Comparison of ENCODE assay signal across 8 mouse cellular contexts in the genomic region with DNA sequence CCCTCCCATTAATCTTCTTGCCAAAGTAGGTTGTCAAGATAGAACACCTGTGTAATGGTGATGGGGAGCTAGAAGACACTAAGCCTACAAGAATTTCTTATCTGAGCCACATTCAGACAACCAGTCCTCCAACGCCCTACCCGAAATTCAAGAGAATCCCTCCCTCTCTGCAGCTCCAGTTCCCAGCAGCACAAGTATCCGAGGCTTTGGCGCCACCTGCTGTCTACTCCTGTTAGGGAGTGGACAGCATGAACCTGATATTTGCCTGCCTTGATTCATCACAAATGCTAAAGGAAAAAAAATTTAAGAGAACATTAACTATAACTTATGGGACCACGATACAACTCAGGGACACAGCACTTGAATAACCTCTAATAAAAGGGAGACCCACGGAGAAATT.
A peak's percentile ranks its signal among the peaks of the same experiment; 100 is the strongest.
DNase-seq lines count a peak whose midpoint lies in the region; ATAC-seq and TF ChIP-seq lines count a peak whose summit lies in the region.

No protein-coding gene starts in this region.

- H3K4me3 ChIP-seq in gastrocnemius, adult 2 months, result no peak overlapping the region
- H3K4me3 ChIP-seq in kidney, embryonic 14.5 days (ENCODE audit: low read length), result no peak overlapping the region
- no peak overlapping the region for H3K4me3 ChIP-seq in limb, embryonic 13.5 days
- no peak overlapping the region for H3K4me3 ChIP-seq in neural tube, embryonic 15.5 days (replicated peaks)

- H3K9me3 ChIP-seq in kidney, embryonic 14.5 days (ENCODE audit: control insufficient read depth, low read length), result no peaks in the 10 kb centered on the region
- H3K9me3 ChIP-seq in limb, embryonic 13.5 days, result no peaks in the 10 kb centered on the region
- no peaks in the 10 kb centered on the region for H3K9me3 ChIP-seq in neural tube, embryonic 15.5 days (replicated peaks)

- 0 out of 2 replicates have a peak, but pooled peaks have one; percentile 39 for ATAC-seq in kidney, embryonic 14.5 days (ENCODE audit: low FRiP score, low TSS enrichment)
- peak; percentile 19; the same call in 1 of the 2 replicates for ATAC-seq in limb, embryonic 13.5 days (ENCODE audit: low FRiP score, low read depth)
- ATAC-seq in neural tube, embryonic 15.5 days (ENCODE audit: low FRiP score), result peak; percentile 63; the same call in 1 of the 2 replicates

- 2% methylated on average over 6 of the region's 6 CpGs for WGBS in kidney, embryonic 14.5 days
- WGBS in limb, embryonic 13.5 days, result 3% methylated on average over 6 of the region's 6 CpGs
- 5% methylated on average over 6 of the region's 6 CpGs for WGBS in neural tube, embryonic 15.5 days

- H3K27me3 ChIP-seq in kidney, embryonic 14.5 days (ENCODE audit: control insufficient read depth, insufficient read depth, low read length), result no peaks in the 10 kb centered on the region
- H3K27me3 ChIP-seq in limb, embryonic 13.5 days, result 0 out of 2 replicates have a peak, but pooled peaks cover 6% of the 10 kb centered on the region
- 0 out of 2 replicates have a peak, but pooled peaks cover 16% of the 10 kb centered on the region for H3K27me3 ChIP-seq in neural tube, embryonic 15.5 days (replicated peaks)

- TF ChIP-seq CTCF in gastrocnemius, adult 2 months (IDR thresholded peaks at IDR 0.05), result peak; percentile 94

- peaks cover 10% of the 10 kb centered on the region; the same call in 1 of the 2 replicates for H3K4me1 ChIP-seq in kidney, embryonic 14.5 days (ENCODE audit: control insufficient read depth, insufficient read depth, low read length)
- peaks cover 33% of the 10 kb centered on the region for H3K4me1 ChIP-seq in limb, embryonic 13.5 days
- H3K4me1 ChIP-seq in neural tube, embryonic 15.5 days, result 0 out of 2 replicates have a peak, but pooled peaks cover 4% of the 10 kb centered on the region

- H3K4me2 ChIP-seq in kidney, embryonic 14.5 days (replicated peaks; ENCODE audit: low read depth, low read length), result no peak overlapping the region
- H3K4me2 ChIP-seq in limb, embryonic 13.5 days (replicated peaks), result no peak overlapping the region
- no peak overlapping the region for H3K4me2 ChIP-seq in neural tube, embryonic 15.5 days

- DNase-seq in 3T3-L1 (ENCODE audit: low read depth, low spot score), result peak; percentile 92
- DNase-seq in T-cell, adult 2 months (ENCODE audit: low spot score), result peak; percentile 17
- DNase-seq in cerebellum, postnatal 25 days, result peak; percentile 82 to 91
- peak; percentile 86 for DNase-seq in gastrocnemius, adult 2 months
- DNase-seq in testis, postnatal 14 days (ENCODE audit: low spot score), result peak; percentile 57

- intact Hi-C loops in gastrocnemius, adult 2 months (cut with DNase I), result loop anchor here (1.0 to 2.0 kb wide), 2 partner anchors 53 to 68 kb away; no protein-coding TSS in a partner anchor

- H3K27ac ChIP-seq in gastrocnemius, adult 2 months, result no peak overlapping the region
- H3K27ac ChIP-seq in kidney, embryonic 14.5 days (ENCODE audit: low read depth, low read length), result no peak overlapping the region
- no peak overlapping the region for H3K27ac ChIP-seq in limb, embryonic 13.5 days
- H3K27ac ChIP-seq in neural tube, embryonic 15.5 days (replicated peaks), result no peak overlapping the region

- no peak overlapping the region for H3K9ac ChIP-seq in kidney, embryonic 14.5 days (ENCODE audit: low read depth, low read length)
- no peak overlapping the region for H3K9ac ChIP-seq in limb, embryonic 13.5 days
- H3K9ac ChIP-seq in neural tube, embryonic 15.5 days (replicated peaks), result no peak overlapping the region

- no peaks in the 10 kb centered on the region for H3K36me3 ChIP-seq in kidney, embryonic 14.5 days (ENCODE audit: control insufficient read depth, insufficient read depth, low read length)
- no peaks in the 10 kb centered on the region for H3K36me3 ChIP-seq in limb, embryonic 13.5 days
- H3K36me3 ChIP-seq in neural tube, embryonic 15.5 days, result no peaks in the 10 kb centered on the region

Comparison
In these comparisons a context has a peak if more than half of its experiments do, and no peak if none do; other contexts are left out.
1. DNase-seq: peak in every context shown above with its lines; median percentile 92 in 3T3-L1; 86 in cerebellum, postnatal 25 days; 86 in gastrocnemius, adult 2 months; 57 in testis, postnatal 14 days; 17 in T-cell, adult 2 months.